Mouse (Mus musculus): ENCODE results near the gene Nup62cl. TPM values are rescaled to one million over a fixed set of nuclear protein-coding genes. Genes with fewer than 3 reads are reported as not detected.

The Nup62cl gene
- 0.22 TPM for polyA plus RNA-seq (2014; fragmentation: Illumina TruSeq; extraction: RNeasy Lipid Tissue Mini Kit (QIAGEN cat#74804); ENCODE audit: low replicate concordance)

GRCm38 (mm10) chrX:140062135-140062975 is at the start of gene Nup62cl, which contains the start of gene Pih1h3b:
Nup62cl (minus strand) TSS chrX:140062712.
Pih1h3b (plus strand) TSS chrX:140062879.

GRCm38 (mm10) chrX:139997740-139998690 is 64.5 kb downstream of the Nup62cl start, which contains the start of gene Rbm41:
Rbm41 (minus strand) TSS chrX:139998595.

Other genes with a start within 250 kb of the Nup62cl start
- gene Morc4, start 191.0 kb downstream of the Nup62cl start, polyA plus RNA-seq (2014; fragmentation: Illumina TruSeq; extraction: RNeasy Lipid Tissue Mini Kit (QIAGEN cat#74804); ENCODE audit: low replicate concordance) = 10.4 TPM
- gene Rbm41, start 64.1 kb downstream of the Nup62cl start, polyA plus RNA-seq (2014; fragmentation: Illumina TruSeq; extraction: RNeasy Lipid Tissue Mini Kit (QIAGEN cat#74804); ENCODE audit: low replicate concordance) = 19.0 TPM
- not detected for gene Pih1h3b, start 167 bp upstream of the Nup62cl start, polyA plus RNA-seq (2014; fragmentation: Illumina TruSeq; extraction: RNeasy Lipid Tissue Mini Kit (QIAGEN cat#74804); ENCODE audit: low replicate concordance)

Measured in small intestine, adult 10 weeks (tissue).